Mouse (Mus musculus) hindlimb bud, embryonic 11.5 days (tissue): Measurements from ENCODE around the gene Otulinl.

Experiments used
- DNase-seq: peaks from one replicate; pipeline ENCODE4 v3.0.0-alpha.2; 2012; ENCODE audit warnings: low read depth, low spot score; ENCODE audit errors: extremely low spot score

The Otulinl gene

GRCm38 (mm10) chr15:27619683-27620082 lies 61.7 kb downstream of the Otulinl start:
- DNase-seq, result no peak

GRCm38 (mm10) chr15:27618778-27619533 lies 62.4 kb downstream of the Otulinl start:
- DNase-seq, result no peak

DNA sequence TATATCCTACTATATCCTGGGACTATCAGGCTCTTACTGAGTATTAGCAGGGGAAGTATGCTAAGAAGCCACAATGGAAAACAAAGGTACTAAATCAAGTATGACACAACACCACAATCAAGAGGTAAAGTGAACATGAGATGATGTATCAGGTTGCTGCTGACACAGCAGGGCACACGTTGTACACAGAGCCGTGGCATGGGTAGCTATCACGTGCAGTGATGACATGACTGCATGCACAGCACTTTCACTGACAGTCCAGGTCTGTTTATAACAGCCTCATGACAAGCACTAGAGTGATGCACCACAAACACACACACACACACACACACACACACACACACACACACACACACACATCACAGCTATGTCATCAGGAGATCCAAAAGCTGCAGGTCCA lies 64.2 kb downstream of the Otulinl start:
- DNase-seq, result no peak

DNA sequence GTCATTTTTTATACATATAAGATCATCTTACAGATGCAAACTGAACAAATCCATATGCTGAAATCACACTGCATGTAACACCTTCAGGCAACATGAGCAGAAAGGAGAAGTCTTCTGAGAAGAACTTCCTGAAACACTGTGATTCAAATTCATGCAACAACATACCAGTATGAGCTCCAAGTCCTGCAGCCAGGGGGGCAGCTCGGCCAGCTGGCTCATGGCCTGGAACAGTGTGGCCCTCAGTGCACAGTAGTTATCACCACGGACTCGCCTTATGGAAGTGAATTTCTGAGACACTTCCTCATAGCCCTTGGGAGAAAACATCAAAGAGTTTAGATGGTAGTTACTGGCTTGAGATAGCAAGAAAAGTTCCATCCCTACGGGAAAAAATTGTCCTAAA lies 65.2 kb downstream of the Otulinl start:
- DNase-seq, result no peak

GRCm38 (mm10) chr15:27613255-27613654 lies 68.1 kb downstream of the Otulinl start:
- no peak for DNase-seq

GRCm38 (mm10) chr15:27612533-27613221 lies 68.7 kb downstream of the Otulinl start:
- DNase-seq, result peak; percentile 41

DNA sequence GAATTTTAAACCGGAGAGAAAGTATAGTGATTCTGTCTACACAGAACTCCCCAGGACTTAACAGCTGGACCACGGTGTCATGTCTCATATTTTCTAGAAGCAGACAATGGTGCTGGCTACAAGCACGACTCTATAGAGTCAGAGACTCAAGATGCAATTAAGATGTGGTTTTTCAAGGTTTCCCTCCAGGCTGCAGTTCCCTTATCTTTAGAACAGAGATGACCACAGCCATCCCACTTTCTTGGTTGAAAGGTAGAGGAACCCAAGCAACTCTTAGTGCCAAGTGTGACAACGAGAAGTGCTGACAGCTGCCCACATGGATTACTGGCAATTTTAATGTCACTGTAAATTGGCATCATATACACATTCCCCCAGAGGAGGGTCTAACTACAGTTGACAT lies 71.8 kb downstream of the Otulinl start:
- DNase-seq, result no peak

DNA sequence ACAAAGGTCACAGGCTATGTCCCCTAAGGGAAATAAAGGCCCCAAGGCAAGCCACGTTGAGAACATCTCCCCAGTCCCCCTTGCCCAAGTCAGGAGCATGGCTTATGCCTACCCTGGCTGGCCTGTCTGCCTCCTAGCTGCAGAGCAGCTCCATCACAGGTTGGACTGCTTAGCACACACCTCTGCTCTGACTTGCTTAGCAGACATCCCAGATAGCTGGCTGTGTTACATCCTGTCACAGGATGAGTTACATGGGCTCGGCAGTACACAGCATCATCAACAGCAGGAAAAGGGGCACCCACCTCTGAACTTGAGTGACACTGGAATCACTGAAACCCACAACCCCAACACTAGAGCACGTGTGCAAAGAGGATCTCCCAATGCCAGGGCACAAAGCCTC lies 76.1 kb downstream of the Otulinl start:
- DNase-seq, result no peak
